Mouse (Mus musculus) intestine, embryonic 14.5 days (tissue): ENCODE data around the gene Rnf215. TPM values are rescaled to one million over a fixed set of nuclear protein-coding genes. Genes with fewer than 3 reads are reported as not detected.
A peak's percentile ranks its signal among the peaks of the same experiment; 100 is the strongest.

ENCODE experiments used
- ATAC-seq: fragments of 200-750 bp; cut with Nextera tagmentation; replicated peaks from 2 replicates; pipeline ENCODE4 v1.8.0; 2017; ENCODE audit warnings: low read depth, moderate number of reproducible peaks, moderate TSS enrichment, moderate library complexity; ENCODE audit not compliant: low FRiP score, low TSS enrichment
- DNase-seq: peaks from one replicate; pipeline ENCODE4 v3.0.0-alpha.2; 2018; ENCODE audit warnings: low spot score
- H3K27ac ChIP-seq: fragments of 300-500 bp; sonication (generic); 2 replicates; pipeline ENCODE4 v1.5.1; 2014; ENCODE audit warnings: low read depth, mild to moderate bottlenecking, control low read depth
- H3K27me3 ChIP-seq: fragments of 300-500 bp; sonication (generic); replicated peaks from 2 replicates; pipeline ENCODE4 v1.6.1; 2014; ENCODE audit warnings: low read length, control low read depth; ENCODE audit not compliant: control insufficient read depth, insufficient read depth
- H3K36me3 ChIP-seq: fragments of 300-500 bp; sonication (generic); 2 replicates; pipeline ENCODE4 v1.6.1; 2014; ENCODE audit warnings: low read length, control low read depth; ENCODE audit not compliant: control insufficient read depth, insufficient read depth
- H3K4me1 ChIP-seq: fragments of 300-500 bp; sonication (generic); replicated peaks from 2 replicates; pipeline ENCODE4 v1.6.1; 2014; ENCODE audit warnings: low read length, control low read depth, mixed read lengths; ENCODE audit not compliant: control insufficient read depth, insufficient read depth
- H3K4me2 ChIP-seq: fragments of 300-500 bp; sonication (generic); 2 replicates; pipeline ENCODE4 v1.6.1; 2014; ENCODE audit warnings: low read length
- H3K4me3 ChIP-seq: fragments of 300-500 bp; sonication (generic); 2 replicates; pipeline ENCODE4 v1.5.1; 2014; ENCODE audit warnings: low read depth, low read length, control low read depth, mixed read lengths
- H3K9ac ChIP-seq: fragments of 300-500 bp; sonication (generic); 2 replicates; pipeline ENCODE4 v1.6.1; 2014; ENCODE audit warnings: mild to moderate bottlenecking, low read length
- H3K9me3 ChIP-seq: fragments of 300-500 bp; sonication (generic); 2 replicates; pipeline ENCODE4 v1.6.1; 2016; ENCODE audit warnings: low read length, control low read depth; ENCODE audit not compliant: control insufficient read depth
- WGBS: fragments of 180-500 bp; shearing (Covaris S2); extraction: QIAGEN DNeasy Blood & Tissue Kit; methylation state at CpG from one replicate; pipeline ENCODE4 v1.1.7; 2014; 5-methylcytosine and 5-hydroxymethylcytosine counted together
- polyA plus RNA-seq: library from polyadenylated mRNA; unstranded; fragments of >200 nt; fragmentation: Nextera tagmentation; extraction: Ambion mirVana; gene quantifications from 2 replicates; pipeline ENCODE4 v1.2.1, GENCODE M21; 2014

The Rnf215 gene
- 24.9 and 27.7 TPM in 2 replicates for polyA plus RNA-seq

GRCm38 (mm10) chr11:4134986-4135935 is at the start of gene Rnf215:
TSS of gene Rnf215 (plus strand) at chr11:4135202.
- Histone ChIP-seq H3K9me3 (no peaks in the 10 kb centered on the region), H3K4me1 (peaks cover 11% of the 10 kb centered on the region), H3K27ac (peak within 1 kb of the TSS; percentile 64; the same call in 1 of the 2 replicates), H3K27me3 (no peaks in the 10 kb centered on the region), H3K4me3 (peak within 1 kb of the TSS; percentile 93), H3K4me2 (peak within 1 kb of the TSS; percentile 84), H3K9ac (peak within 1 kb of the TSS; percentile 90), H3K36me3 (peaks cover 27% of the 10 kb centered on the region)
- DNase-seq (peak; percentile 97), ATAC-seq (peak; percentile 94)
- WGBS, result 2% methylated on average over 66 of the region's 66 CpGs

GRCm38 (mm10) chr11:4086246-4086645 is 48.8 kb upstream of the Rnf215 start:
- H3K9ac ChIP-seq, result no peak overlapping the region
- no peaks in the 10 kb centered on the region for H3K9me3 ChIP-seq
- H3K4me1 ChIP-seq, result no peaks in the 10 kb centered on the region
- no peak overlapping the region for H3K4me3 ChIP-seq
- H3K27me3 ChIP-seq, result no peaks in the 10 kb centered on the region
- 68% methylated on average over 1 of the region's 1 CpGs for WGBS
- no peak overlapping the region for H3K27ac ChIP-seq
- no peak overlapping the region for H3K4me2 ChIP-seq
- DNase-seq, result no peak
- H3K36me3 ChIP-seq, result peaks cover under 1% of the 10 kb centered on the region
- ATAC-seq, result no peak

GRCm38 (mm10) chr11:4087267-4087666 is 47.7 kb upstream of the Rnf215 start:
- 64% methylated on average over 2 of the region's 2 CpGs for WGBS
- no peak for ATAC-seq

GRCm38 (mm10) chr11:4093459-4094377 is 41.3 kb upstream of the Rnf215 start:
- no peak overlapping the region for H3K9ac ChIP-seq
- H3K27ac ChIP-seq, result peak overlapping the region; percentile 51
- ATAC-seq (no peak), DNase-seq (no peak)
- H3K4me3 ChIP-seq, result peak overlapping the region; percentile 59; the same call in 1 of the 2 replicates
- peaks cover 12% of the 10 kb centered on the region for H3K36me3 ChIP-seq
- peak overlapping the region; percentile 70 for H3K4me2 ChIP-seq
- WGBS, result 79% methylated on average over 18 of the region's 18 CpGs
- no peaks in the 10 kb centered on the region for H3K9me3 ChIP-seq
- H3K4me1 ChIP-seq, result peaks cover 15% of the 10 kb centered on the region
- H3K27me3 ChIP-seq, result no peaks in the 10 kb centered on the region

More at GRCm38 (mm10) chr11:4087267-4087666, 47.7 kb upstream of the Rnf215 start:
- H3K4me3 ChIP-seq, result no peak overlapping the region
- H3K9ac ChIP-seq, result no peak overlapping the region
- H3K4me1 ChIP-seq, result no peaks in the 10 kb centered on the region
- no peaks in the 10 kb centered on the region for H3K9me3 ChIP-seq
- peaks cover 11% of the 10 kb centered on the region for H3K36me3 ChIP-seq
- no peak overlapping the region for H3K4me2 ChIP-seq
- H3K27me3 ChIP-seq, result no peaks in the 10 kb centered on the region
- no peak for DNase-seq
- no peak overlapping the region for H3K27ac ChIP-seq

GRCm38 (mm10) chr11:4094378-4095170 is 40.4 kb upstream of the Rnf215 start:
- no peaks in the 10 kb centered on the region for H3K27me3 ChIP-seq
- peak overlapping the region; percentile 45 for H3K9ac ChIP-seq
- 10% methylated on average over 24 of the region's 24 CpGs for WGBS
- DNase-seq, result peak; percentile 82
- peaks cover 15% of the 10 kb centered on the region for H3K4me1 ChIP-seq
- H3K4me2 ChIP-seq, result peak overlapping the region; percentile 70
- peak; percentile 3; the same call in 1 of the 2 replicates for ATAC-seq
- no peaks in the 10 kb centered on the region for H3K9me3 ChIP-seq
- peak overlapping the region; percentile 66 for H3K27ac ChIP-seq
- H3K36me3 ChIP-seq, result peaks cover 12% of the 10 kb centered on the region
- H3K4me3 ChIP-seq, result peak overlapping the region; percentile 59

- no peak; the same call in 1 of the 2 replicates for ATAC-seq
- WGBS, result 7% methylated on average over 34 of the region's 34 CpGs
- Histone ChIP-seq H3K9me3 (no peaks in the 10 kb centered on the region), H3K9ac (peak within 1 kb of the TSS; percentile 51), H3K4me3 (peak within 1 kb of the TSS; percentile 59), H3K4me1 (peaks cover 15% of the 10 kb centered on the region), H3K27ac (peak within 1 kb of the TSS; percentile 83), H3K27me3 (no peaks in the 10 kb centered on the region), H3K4me2 (peak within 1 kb of the TSS; percentile 70), H3K36me3 (peaks cover 12% of the 10 kb centered on the region)
- DNase-seq, result peak; percentile 80
Measured at GRCm38 (mm10) chr11:4095171-4096053, 39.6 kb upstream of the Rnf215 start, which contains the start of gene Mtfp1. TSS of gene Mtfp1 (minus strand) at chr11:4095445.
